Mouse (Mus musculus) liver (tissue): ENCODE results near the gene Adat1.
A peak's percentile ranks its signal among the peaks of the same experiment; 100 is the strongest.
"Not testable (repeated sequence)": the region's sequence is repeated elsewhere in the genome, so short reads cannot be mapped to it uniquely, and the experiment has no call there.

Source experiments
- DNase-seq: peaks from one replicate; pipeline ENCODE4 v3.0.0-alpha.2; 2020; ENCODE audit warnings: mixed read lengths

The Adat1 gene

DNA sequence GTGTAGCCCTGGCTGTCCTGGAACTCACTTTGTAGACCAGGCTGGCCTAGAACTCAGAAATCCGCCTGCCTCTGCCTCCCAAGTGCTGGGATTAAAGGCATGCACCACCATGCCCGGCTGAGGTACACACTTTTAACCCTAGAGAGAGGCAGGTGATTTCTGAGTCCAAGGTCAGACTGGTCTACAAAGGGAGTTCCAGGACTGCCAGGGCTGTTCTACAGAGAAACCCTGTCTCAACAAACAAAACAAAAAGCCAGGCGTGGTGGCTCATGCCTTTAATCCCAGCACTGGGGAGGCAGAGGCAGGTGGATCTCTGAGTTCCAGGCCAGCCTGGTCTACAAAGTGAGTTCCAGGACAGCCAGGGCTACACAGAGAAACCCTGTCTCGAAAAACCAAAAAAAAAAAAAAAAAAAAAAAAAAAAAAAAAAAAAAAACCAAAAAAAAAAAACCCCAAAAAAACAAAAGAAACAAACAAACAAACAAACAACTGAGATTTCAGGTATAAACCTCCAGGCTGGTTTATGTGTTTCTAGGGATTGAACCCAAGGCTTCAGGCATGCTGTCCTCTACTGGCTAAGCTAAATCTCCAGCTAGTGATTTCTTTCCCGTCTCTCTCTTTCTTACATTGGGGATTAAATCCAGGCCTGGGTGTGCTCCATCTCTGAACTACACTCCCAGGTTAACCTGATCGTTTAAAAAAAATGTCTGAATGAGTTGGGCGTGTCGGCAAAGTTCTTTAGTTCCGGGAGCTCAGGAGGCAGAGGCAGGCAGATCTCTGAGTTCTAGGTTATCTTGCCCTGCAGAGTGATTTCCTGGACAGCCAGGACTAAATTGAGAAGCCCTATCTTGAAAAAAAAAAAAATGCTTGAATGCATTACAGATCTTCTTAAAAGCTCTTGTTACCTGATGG lies 53.8 kb downstream of the Adat1 start:
- not testable (repeated sequence) for DNase-seq

DNA sequence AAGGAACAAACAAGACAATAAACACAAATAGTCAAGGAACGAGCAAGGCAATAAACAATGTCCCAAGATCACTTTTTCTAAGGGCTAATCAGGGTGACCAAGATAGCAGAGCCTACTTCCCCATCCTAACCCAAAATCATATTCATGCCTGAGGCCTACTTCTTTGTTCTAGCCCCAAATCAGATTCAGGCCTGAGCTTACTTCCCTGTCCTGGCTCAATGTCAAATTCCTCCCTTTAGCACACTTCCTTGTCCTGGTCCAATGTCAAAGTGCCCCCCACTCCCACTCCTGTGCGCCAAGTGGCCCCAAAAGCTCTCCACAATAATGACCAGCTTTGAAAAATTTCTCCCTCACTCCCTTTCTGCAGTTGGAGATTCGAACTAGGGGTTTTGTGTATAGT lies 54.9 kb downstream of the Adat1 start:
- no peak for DNase-seq

DNA sequence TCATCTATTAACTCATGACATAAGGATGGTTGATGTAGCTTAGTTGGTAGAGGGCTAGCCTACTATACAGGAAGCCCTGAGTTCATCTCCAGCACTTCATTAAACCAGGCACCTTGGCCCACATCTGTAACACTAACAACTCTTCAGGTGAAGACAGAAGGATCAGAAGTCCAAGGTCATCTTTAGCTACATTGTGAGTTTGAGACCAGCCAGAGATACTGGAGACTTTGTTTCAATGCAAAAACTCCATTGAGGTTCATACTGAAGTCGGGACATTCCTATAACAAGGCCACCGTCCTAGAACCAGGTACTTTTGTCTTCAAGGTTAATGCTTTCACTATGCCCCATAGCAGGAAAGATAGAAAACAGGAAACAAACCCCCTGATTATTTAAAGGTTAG lies 57.9 kb downstream of the Adat1 start:
- DNase-seq: no peak

GRCm38 (mm10) chr8:111933348-111934076 lies 58.6 kb downstream of the Adat1 start, which contains the start of gene Tmem231:
TSS of gene Tmem231 (minus strand) at chr8:111933881.
- DNase-seq: peak; percentile 95

GRCm38 (mm10) chr8:111932580-111933336 lies 59.3 kb downstream of the Adat1 start:
- DNase-seq: peak; percentile 87

GRCm38 (mm10) chr8:111931721-111932120 lies 60.4 kb downstream of the Adat1 start:
- no peak for DNase-seq

GRCm38 (mm10) chr8:111929648-111930344 lies 62.3 kb downstream of the Adat1 start:
- DNase-seq: peak; percentile 83

- DNase-seq: peak; percentile 21
Measured at GRCm38 (mm10) chr8:111924976-111925375, 67.1 kb downstream of the Adat1 start.

GRCm38 (mm10) chr8:111923383-111923804 lies 68.7 kb downstream of the Adat1 start:
- DNase-seq: peak; percentile 62

GRCm38 (mm10) chr8:111920971-111921370 lies 71.1 kb downstream of the Adat1 start:
- DNase-seq: no peak

- DNase-seq: peak; percentile 31
Measured at GRCm38 (mm10) chr8:111919663-111920062, 72.4 kb downstream of the Adat1 start.
